Mouse (Mus musculus) kidney, postnatal 36 days (tissue): ENCODE results near the gene Olfr520.
"Not testable (repeated sequence)": the region's sequence is repeated elsewhere in the genome, so short reads cannot be mapped to it uniquely, and the experiment has no call there.

Source experiments
- DNase-seq, 2 experiments: peaks; one replicate each; pipeline ENCODE4 v3.0.0; 2021 to 2022; ENCODE audit warnings: mixed read lengths in 2 of 2

The Olfr520 gene

DNA sequence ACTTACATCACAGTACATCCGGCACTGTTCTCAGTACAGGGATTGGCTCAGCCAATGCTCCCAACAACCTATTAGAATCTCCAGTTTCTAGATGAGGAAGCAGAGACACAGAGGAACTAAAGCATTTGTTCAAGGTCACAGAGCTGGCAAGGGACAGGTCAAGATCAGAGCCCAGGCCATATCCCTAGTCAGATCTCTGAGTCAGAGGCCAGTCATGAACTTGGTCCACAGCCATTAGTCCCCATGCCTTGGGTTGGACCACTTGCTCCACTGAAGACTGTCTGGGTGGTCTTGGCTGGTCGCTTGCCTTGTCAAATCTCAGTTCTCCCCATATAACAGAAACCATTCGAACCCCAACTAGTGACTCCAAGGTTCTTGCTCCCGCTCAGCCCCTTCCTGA, 17.6 kb upstream of the Olfr520 start:
- no peak for DNase-seq

DNA sequence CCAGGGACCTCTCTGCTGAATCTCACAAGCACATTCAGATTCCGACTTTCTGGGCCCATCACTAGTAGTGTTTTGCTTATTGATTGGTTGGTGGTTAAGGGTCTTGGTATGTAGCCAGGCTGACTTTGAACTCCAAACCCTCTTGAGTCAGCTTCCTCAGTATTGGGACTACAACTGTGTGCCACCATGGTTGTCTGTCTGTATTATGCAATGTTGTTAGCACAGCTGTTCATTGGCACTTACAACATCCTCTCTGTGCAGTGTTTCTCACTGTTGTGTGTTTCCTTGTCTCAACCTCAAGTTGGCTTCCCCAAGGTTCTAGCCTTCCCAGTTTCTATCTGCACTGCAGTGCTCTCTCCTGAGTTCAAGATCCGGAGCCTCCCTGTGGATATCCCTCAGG, 13.5 kb upstream of the Olfr520 start:
- DNase-seq = no peak

DNA sequence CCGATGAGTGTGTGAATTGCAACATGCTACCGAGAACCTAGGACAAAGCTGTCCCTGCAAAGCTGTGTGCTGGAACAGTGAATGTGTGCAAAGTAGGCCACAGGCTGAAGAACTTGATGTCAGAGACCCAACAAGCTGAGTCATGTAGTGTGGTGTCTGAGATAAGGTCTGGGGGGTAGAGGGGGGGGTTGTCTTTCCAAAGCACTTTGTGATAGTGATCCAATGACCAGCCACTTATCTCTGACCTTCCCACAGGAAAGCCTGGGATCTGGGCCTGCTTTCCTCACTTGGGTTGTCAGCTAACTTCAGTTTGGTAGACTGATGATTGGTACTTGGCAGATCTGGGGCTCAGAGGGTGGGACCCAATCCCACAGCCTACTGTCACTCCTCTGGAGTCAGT, 4.5 kb downstream of the Olfr520 start:
- no peak for DNase-seq

DNA sequence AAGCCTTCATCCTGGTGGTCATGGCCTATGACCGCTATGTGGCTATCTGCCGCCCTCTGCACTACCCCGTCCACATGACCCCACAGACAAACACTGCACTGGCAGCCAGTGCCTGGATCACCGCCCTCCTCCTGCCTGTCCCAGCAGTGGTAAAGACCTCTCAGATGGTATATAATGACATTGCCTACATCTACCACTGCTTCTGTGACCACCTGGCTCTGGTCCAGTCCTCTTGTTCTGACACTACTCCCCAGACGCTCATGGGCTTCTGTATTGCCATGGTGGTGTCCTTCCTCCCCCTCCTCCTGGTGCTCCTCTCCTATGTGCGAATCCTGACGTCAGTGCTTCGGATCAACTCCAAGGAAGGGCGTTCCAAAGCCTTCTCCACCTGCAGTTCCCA, 5.4 kb downstream of the Olfr520 start:
- not testable (repeated sequence) for DNase-seq

DNA sequence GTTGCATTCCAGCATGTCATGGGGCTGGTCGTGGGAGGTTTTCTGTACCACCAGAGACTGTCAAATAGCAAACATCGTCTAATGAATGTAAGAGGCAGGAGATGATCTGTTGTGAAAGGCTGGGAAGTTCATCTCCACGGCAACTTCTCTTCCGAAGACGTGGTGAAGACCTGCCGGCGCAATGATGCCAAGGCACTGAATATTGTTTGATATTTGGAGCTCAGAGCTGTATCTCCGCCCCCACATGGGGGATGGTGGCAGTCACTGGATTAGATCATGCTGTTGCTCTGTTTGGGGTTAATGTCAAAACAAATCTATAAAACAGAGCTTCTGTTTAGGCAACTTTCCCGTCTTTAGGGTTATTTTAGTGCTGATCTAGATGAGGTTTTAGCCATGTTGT, 9.2 kb downstream of the Olfr520 start:
- no peak for DNase-seq

DNA sequence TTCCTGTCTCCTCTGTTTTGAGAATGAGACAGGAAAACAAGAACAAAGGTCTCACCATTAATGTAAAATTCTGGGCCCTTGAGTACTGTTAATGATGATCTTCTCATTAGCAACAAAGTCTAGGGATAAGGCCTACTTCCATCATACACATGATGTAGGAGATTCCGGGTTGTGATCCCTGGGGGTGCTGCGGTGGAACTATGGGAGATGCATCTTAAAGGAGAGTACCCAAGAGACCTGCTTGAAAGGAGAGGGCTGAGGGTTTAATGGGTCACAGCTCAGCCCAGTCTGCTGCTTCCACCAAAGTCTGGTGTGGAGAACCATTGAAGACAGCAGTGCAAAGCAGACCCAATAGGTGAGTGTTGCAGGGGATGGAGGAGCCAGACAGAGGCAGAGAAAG, 33.1 kb downstream of the Olfr520 start, which contains the start of gene Olfr521:
Olfr521 (plus strand) TSS at position 301 of the 400 bp plus-strand sequence.
- no peak for DNase-seq

DNA sequence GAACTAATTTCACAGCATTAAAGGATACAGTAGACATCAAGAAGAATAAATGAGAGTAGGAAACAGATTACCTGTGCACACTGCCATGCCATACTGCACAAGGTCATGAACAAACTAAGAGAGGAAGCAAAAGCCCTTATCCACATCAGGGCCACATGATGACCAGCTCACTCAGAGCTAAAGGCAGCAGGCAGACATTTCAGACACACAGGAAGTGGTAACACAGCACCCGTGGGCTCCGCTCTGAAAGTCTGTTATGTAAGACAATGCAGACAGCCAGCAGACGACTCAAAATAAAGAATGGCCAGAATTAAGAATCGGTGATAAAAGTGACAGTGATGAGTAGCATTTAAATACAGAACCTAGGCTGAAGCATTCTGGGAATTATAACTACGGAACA, 51.3 kb downstream of the Olfr520 start:
- no peak for DNase-seq

DNA sequence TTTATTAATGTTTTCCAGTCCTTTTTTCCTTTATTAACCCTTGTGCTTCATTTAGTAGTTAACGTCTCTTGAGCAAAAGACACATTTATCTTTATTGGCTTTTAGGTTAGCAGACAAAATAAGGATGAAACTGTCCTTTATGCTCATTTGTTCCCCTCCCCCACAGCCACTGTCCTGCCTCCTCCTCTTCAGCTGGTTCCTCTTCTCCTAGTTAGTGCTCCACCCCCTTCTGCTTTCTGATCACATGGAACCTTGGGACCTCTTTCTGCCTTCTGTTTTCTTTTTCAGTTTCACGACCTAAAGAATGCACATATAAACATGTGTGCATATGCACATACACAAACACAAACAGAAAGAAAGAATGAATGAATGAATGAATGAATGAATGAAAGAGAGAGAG, 51.8 kb downstream of the Olfr520 start:
- no peak for DNase-seq

DNA sequence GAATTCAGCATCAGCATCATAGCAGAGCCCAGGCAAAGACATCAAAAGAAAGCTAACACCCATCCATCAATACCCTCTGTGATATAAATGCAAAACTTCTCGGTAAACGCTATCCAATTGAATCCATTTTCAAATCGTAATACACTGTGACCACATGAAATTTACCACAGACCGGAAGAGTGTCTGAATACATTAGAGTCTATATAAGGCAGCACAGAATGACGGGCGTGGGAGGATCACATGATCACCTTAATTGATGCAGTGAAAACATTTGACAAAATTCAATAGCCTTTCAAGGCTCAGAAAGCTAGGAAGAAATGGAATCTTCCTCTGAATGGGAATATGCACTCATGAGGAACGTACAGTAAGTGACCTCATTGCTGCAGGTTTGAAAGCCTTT, 53.3 kb downstream of the Olfr520 start:
- DNase-seq = no peak

DNA sequence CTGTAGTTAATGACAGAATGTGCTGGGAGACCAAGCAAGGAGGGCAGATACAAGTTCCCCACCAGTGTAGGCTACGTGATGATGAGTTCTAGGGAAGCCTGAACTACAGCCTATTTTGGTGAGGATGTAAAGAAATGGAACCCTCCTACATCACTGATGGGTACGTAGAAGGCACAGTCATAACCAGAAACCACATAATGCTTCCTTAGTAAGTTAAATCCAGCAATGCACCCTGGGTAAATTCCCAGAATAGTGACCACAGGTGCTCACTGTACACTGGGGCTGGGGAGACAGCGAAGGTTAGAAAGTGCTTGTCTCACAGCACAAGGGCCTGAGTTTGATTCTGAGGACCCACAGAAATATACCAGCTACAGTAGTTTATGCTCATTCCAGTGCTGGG, 55.5 kb downstream of the Olfr520 start:
- no peak for DNase-seq
